Mouse (Mus musculus) right cerebral cortex, postnatal 14 days (tissue): ENCODE measurements around the gene Rhox12.
A peak's percentile ranks its signal among the peaks of the same experiment; 100 is the strongest.

Experiments used
- DNase-seq: peaks from one replicate; pipeline ENCODE4 v3.0.0; 2022

The Rhox12 gene

DNA sequence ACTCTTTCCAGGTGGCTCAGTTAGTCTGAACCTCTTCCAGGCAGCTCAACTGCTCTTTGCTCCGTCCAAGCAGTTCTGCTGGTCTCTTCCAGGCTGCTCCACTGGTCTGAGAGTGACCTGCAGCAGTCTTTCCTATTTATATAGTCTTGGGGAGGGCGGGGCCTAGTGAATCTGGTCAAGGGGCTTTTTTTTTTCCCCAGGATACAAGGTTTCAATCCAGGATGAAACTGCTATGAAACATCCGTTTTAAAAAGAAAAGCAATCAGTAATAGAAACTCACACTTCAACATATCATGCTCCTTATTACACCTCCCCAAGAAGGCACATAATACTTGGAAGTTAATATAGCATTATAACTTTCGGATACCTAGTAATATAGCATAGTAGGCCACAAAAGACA is at the start of gene Rhox12:
Gene Rhox12 (minus strand): TSS at position 101 of the 400 bp plus-strand sequence.
- no peak for DNase-seq

GRCm38 (mm10) chrX:38159097-38159496 is 48.4 kb upstream of the Rhox12 start:
- no peak for DNase-seq

DNA sequence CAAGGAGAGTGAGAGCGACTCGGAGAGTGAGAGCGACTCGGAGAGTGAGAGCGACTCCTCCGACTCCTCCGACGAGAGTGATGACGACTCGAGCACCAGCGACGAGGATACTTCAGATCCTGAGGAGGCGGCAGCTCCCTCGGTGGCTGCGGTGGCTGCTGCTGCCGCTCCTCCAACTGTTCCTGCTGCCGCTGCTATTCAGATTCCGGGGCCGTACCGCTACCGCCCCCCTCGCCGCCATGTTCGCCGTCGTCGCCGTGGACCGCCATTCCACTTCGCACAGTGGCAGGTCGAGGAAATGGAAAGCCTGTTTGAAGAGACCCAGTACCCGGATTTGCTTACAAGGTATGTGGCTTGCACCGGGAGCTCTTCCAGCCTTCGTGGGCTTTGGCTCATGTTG is 10.8 kb upstream of the Rhox12 start:
- DNase-seq = no peak

DNA sequence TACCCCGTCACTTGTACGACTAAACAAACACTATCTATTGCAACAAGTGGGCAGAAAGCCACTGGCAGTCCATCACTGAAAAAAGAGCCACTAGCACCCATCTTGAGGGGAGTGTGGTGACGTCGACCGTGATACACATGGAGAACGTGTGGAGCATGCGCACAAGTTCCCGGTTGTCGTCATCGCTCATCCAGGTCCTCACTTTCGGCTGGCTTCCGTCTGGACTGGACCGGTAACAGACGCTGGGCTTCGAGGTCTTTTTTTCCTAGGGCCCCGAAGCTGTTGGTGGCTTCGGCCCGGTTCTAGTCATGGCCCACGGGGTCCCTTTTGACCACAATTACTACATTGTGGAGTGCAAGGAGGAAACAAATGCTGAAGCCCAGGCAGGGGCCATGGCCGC is 10.3 kb upstream of the Rhox12 start, which contains the start of gene Rhox13:
Gene Rhox13 (plus strand): TSS at position 238 of the 400 bp plus-strand sequence.
- no peak for DNase-seq

GRCm38 (mm10) chrX:38085041-38085440 is 25.7 kb downstream of the Rhox12 start, which contains the start of gene Rhox11:
TSS of gene Rhox11 (minus strand) at chrX:38085141.
- DNase-seq = no peak

DNA sequence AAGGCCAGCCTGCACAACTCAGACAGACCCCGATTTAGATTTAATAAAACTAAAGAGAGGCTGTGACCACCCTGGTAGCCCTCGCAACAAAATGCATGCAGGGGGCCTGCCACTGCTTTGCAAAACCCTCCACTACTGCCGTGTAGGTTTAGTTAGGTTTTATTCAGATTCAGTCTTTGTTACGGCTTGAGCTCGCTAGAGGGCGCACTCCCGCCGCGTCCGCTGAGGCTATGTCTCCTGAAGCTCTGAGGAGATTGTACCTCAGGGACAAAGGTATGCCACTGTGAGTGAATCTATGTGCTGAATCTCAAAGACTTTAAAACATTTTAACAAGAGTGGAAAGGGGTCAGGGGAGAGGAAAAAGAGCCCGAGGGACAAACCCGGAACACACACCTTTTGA is 26.5 kb downstream of the Rhox12 start:
- peak; percentile 54 for DNase-seq

DNA sequence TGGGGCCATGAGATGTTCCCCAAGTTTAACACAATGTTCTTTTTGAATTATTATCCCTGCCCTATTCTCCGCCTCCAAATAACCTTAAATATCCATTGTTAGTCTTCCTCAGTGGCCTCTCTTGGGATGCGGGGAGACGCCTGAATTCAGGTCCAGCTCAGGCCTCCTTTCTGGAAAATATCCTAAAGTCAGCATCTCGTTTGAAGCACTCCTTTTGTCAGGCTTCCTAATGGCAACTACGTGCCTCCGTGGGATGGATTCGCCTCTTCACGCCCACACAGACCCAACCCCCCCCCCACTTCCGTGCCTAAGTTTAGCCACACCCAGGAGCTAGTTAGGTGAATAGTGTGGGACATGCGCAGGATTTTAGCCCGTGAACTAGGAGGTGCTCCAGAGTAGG is 44.5 kb downstream of the Rhox12 start, which contains the start of gene Rhox10:
Gene Rhox10 (plus strand): TSS at position 301 of the 400 bp plus-strand sequence.
- DNase-seq = no peak

- DNase-seq = no peak
Observed at GRCm38 (mm10) chrX:38061544-38061943, 49.2 kb downstream of the Rhox12 start.
